Mouse (Mus musculus): ENCODE results near the gene Hist1h1d.
A peak's percentile ranks its signal among the peaks of the same experiment; 100 is the strongest.
"Not testable (repeated sequence)": the region's sequence is repeated elsewhere in the genome, so short reads cannot be mapped to it uniquely, and the experiment has no call there.

Hist1h1d gene

GRCm38 (mm10) chr13:23550761-23551145, 2.3 kb upstream of the Hist1h1d start:
- DNase-seq = no peak

DNA sequence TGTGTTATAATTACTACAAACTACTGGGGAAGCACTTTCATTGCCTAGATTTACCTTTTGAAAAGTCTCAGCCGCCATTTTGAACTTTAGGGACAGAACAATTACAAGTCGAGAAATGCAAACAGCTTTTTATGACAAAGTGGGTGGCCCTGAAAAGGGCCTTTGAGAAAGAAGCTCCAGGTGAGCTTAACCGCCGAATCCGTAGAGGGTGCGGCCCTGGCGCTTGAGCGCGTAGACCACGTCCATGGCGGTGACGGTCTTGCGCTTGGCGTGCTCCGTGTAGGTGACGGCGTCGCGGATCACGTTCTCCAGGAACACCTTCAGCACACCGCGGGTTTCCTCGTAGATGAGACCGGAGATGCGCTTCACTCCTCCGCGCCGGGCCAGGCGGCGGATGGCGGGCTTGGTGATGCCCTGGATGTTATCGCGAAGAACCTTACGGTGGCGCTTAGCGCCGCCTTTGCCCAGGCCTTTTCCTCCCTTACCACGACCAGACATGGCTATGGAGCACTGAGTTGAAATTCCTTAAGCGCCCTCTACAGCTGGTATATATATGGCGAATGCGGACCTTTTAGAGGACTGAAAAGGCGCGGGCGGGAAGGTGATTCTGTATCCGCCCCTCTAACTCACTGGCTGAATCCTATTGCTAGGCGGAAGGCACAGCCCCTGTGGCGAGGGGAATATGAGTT, 1.8 kb upstream of the Hist1h1d start, which contains the start of gene Hist1h4f:
Hist1h4f (minus strand) TSS at position 503 of the 689 bp plus-strand sequence.
- peak; percentile 90 to 93 for DNase-seq

GRCm38 (mm10) chr13:23551931-23552914, 839 bp upstream of the Hist1h1d start:
- no peak for DNase-seq

GRCm38 (mm10) chr13:23554393-23554792, 1.3 kb downstream of the Hist1h1d start:
- no peak for DNase-seq

DNA sequence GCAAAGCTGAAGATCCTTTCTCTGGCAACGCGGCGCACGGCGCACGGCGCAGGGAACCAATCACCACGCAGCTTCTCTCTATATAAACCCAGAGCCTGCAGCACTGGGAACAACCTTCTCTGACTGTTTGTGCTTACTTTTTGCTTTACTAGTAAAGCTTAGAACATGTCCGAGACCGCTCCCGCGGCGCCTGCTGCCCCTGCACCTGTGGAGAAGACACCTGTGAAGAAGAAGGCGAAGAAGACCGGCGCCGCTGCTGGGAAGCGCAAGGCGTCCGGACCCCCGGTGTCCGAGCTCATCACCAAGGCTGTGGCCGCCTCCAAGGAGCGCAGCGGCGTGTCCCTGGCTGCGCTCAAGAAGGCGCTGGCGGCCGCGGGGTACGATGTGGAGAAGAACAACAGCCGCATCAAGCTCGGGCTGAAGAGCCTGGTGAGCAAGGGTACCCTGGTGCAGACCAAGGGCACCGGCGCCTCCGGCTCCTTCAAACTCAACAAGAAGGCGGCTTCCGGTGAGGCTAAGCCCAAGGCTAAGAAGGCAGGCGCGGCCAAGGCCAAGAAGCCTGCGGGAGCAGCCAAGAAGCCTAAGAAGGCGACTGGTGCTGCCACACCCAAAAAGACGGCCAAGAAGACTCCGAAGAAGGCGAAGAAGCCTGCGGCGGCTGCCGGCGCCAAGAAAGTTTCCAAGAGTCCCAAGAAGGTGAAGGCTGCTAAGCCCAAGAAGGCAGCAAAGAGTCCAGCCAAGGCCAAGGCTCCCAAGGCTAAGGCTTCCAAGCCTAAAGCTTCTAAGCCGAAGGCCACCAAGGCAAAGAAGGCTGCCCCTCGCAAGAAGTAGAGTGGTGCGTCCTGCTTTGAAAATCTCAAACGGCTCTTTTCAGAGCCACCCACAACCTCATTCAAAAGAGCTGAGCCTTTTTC, 2.1 kb downstream of the Hist1h1d start:
- peak; percentile 78 to 89 for DNase-seq

DNA sequence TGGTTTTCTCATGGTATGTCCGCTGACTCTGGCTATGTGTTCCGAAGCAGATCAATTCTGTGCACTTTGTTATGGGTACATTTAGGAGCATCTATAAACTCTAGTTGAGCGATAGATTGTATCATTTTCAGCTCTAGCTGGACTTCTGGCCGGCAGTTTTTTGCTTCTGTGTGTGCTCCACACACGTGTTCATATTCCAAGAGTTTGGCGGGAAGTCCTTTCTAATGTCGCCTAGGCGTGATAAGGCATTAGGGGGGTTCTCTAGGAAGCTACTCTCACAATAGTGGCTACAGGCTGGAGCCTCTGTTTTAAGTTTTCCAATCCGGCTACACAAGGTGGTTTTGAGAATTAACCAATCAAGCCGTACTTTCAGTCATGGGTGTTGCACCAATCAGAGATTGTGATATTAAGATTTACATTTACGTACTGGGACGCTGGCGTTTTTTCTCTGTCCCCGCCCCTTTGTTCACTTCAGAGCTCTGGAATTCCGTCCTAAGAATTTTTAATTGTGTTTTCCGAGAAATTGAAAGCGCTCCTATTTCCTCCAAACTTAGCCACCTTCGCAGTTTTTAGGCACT, 2.9 kb downstream of the Hist1h1d start:
- peak; percentile 73 to 85 for DNase-seq

DNA sequence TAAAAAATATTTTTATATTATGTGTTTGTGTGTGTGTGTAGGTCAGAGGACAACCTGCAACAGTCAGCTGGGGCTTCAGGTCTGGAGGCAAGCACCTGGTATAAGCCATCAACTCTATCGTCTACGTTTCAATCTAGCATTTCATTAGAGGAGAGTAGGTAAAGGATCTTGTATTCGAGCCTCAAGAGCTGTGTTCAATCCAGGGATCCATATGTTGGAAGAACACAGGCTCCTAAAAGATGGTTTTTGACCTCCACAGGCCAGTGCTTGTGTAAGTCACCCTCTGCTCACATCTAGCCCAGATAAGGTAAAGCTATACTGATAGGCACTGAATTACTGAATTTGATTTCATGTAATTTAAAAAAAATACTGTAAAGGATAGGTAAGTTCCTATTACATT, 3.8 kb downstream of the Hist1h1d start:
- DNase-seq = no peak

DNA sequence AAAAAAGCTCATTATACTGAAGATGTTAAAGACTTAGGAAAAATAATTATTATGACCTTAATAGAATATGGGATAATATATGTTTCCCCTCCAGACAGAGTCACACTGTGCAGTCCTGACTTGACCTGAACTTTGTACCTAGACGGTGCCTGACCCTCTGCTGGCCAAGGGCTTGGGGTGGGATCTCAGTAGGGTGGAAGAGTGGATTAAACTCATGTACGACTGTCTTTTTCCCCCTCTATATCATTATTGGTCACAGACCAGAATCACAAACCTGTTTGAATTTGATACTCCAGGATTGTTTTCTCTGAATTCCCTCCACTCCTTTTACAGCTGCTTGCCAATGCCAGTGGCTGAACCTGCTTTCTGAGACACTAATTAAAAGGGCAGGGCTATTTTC, 7.6 kb downstream of the Hist1h1d start:
- DNase-seq = not testable (repeated sequence)

DNA sequence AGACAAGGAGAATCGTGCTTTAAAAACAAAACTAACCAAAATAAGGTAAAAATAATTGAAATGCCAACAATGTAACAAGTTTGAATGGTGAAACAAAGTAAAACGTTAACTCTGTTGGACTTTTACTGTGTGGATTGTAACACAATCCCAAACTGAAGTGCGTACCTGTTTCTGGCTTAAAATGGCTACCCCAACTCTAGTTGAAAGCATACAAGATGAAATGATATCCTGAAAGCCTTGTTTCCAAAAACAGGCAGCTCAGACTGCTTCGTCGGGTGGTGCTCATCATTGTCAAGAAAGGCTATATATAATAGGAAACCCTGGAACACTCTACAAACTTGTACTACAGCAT, 8.4 kb downstream of the Hist1h1d start:
- DNase-seq = not testable (repeated sequence)

DNA sequence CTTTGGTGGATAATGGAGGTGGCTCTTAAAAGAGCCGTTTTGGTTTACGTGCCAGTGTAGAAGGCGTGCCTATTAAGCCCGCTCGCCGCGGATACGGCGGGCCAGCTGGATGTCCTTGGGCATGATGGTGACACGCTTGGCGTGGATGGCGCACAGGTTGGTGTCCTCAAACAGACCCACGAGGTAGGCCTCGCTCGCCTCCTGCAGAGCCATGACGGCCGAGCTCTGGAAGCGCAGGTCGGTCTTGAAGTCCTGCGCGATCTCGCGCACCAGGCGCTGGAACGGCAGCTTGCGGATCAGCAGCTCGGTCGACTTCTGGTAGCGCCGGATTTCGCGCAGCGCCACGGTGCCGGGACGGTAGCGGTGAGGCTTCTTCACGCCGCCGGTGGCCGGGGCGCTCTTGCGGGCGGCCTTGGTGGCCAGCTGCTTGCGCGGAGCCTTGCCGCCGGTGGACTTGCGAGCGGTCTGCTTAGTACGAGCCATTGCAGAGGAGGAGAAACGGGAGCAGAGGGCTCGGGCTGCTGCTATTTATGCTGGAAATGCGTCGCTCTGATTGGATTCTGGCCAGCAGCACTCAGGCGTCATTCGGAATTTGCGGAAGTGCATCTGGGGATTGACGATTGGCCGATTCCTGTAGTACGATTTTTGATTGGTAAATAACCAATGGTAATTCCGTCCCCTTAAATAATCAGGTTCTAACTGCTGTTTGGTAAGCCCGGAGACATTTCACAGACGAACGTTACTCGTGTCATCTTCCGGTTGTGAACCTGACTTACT, 9.0 kb downstream of the Hist1h1d start, which contains the start of gene Hist1h3e:
Hist1h3e (minus strand) TSS at position 487 of the 777 bp plus-strand sequence.
- peak; percentile 93 to 96 for DNase-seq

GRCm38 (mm10) chr13:23562699-23563462, 9.8 kb downstream of the Hist1h1d start:
- peak; percentile 44 to 70 for DNase-seq

DNA sequence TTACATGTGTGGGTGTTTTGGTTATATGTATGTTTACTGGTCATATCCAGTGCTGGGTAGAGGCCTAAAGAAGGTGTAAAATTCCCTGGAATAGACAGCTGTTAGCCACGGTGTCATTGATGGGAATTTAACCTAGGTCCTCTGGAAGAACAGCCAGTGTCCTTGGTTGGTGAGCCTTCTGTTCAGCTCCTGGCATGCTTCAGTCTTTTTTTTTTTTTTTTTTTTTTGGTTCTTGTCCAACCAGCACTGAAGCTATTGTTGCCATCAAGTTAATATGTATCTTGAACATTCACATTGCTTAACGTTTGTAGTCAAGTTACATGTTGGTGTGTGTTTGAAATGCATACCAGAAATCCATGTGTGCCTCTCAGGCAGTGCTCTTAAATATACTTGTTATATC, 11.4 kb downstream of the Hist1h1d start:
- DNase-seq = no peak

GRCm38 (mm10) chr13:23570261-23571021, 17.4 kb downstream of the Hist1h1d start:
- DNase-seq = not testable (repeated sequence)

DNA sequence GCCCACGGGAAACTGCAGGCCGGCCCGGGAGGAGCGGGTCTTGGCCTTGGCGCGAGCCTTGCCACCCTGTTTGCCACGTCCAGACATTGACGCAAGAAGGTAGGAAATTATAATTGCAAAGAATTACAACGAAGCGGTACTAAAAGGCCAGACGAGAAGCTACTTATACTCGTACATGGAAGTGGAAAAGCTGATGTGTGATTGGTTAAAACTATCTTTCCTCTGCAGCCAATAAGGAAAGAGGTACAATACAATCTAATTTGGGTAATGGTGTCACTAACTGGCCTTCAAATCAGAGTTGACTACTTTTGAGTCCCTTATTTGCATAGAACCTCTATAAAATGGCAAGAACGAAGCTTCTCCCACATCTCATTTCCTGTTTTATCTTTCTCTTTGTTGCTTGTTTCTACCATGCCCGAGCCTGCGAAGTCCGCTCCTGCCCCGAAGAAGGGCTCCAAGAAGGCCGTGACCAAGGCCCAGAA, 18.0 kb downstream of the Hist1h1d start, which contains the start of the genes Hist1h2ae and Hist1h2bg:
Hist1h2ae (minus strand) TSS at position 199 of the 482 bp plus-strand sequence.
Hist1h2bg (plus strand) TSS at position 375 of the 482 bp plus-strand sequence.
- DNase-seq = peak; percentile 64 to 79

DNA sequence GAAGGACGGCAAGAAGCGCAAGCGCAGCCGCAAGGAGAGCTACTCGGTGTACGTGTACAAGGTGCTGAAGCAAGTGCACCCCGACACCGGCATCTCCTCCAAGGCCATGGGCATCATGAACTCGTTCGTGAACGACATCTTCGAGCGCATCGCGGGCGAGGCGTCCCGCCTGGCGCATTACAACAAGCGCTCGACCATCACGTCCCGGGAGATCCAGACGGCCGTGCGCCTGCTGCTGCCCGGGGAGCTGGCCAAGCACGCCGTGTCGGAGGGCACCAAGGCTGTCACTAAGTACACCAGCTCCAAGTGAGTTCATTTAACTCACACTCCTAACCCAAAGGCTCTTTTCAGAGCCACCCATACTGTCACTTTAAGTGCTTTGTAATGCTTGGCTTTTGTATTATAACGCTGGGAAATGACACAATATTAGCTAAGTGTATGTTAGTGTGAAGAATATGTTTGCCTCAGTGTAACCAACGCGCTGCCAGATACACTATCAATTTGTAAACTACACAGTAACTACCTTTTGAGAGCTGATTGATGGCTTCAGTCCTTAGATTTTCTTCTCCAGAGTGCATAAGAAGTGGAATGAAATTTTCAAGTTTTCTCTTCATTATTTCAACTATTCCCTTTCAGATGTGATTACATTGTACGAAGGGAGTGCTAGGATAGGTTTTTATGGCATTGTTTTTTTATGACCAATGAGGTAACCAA, 18.6 kb downstream of the Hist1h1d start:
- DNase-seq = peak in 1 of 2 experiments; percentile 39

DNA sequence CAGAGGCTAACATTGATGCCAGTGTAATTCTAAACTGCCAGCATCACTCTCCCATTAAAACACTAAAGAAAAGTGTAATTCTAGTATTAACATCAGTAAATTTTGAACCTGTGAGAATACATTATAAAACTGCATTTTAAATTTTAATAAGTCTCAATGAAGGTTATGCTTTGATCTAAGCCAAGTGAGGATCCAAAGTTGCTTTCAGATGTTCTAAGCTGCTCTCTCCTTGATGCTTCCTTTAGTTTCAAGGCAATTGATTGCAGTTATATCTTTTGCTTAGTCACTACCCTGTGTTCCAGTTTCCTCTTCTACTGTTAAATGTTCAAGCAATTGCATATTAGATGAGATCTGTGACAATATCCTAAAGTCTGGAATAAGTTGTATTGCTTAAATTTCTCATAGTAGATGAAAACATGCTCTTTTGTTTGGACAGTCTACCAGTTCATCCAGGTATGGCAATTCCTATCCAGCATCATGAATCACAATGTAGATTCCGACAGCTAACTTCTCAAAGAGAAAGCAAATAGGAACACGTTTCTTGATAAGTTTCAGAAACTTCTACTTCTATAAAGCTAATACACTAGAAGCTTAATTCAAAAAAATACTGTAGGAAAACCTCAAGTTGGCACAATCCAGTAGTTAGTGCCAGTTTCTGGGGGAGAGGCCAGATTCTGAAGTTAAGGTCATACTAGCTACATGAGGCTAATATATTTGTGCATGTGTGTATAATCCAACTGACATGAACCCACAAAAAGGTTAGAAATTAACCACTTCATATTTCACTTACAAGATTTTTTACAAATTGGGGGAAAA, 19.4 kb downstream of the Hist1h1d start:
- DNase-seq = no peak

GRCm38 (mm10) chr13:23573034-23573897, 20.2 kb downstream of the Hist1h1d start:
- DNase-seq = peak in 1 of 2 experiments; percentile 18
